Mouse (Mus musculus) spleen, embryonic (tissue): ENCODE measurements around the gene Marcksl1.

Experiments
- CTCF ChIA-PET: fragments of 350-600 bp; sonication (Branson Sonifier 250); formaldehyde crosslinking; loops from one replicate; lab custom pipeline; 2022; lab: Charles Lee

Gene Marcksl1

DNA sequence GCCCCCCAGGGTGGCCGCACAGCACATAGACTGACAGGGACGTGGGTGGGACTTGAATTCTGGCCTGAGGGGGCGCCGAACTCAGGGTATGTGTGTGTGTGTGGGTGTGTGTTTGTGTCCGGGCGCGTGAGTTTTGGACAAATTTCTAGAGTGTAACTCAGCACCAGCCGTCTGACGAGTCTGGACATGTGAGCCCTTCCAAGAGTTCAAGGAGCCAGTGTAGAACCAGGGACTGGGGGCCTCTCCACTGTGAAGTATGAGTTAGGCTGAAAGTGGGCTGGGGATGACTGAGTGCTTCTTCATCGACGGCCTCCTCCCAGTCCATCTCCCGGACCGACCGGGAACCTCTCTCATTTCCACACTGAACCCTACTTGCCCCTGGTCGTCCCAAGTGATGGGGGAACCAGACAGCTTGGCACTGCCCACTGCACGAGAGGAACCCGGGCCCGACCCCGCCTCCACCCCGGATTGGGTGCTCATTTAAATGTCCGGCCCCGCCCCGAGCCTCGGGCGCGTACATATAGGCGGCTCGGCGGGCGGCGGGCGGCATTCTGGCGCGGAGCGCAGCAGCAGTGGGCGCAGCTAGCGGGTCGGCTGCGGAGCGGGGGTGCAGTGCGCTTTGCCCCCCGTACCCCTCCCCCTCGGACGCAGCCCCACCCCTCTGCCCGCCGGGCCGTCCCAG, at the start of gene Marcksl1:
TSS of gene Marcksl1 (plus strand) at position 496 of the 682 bp plus-strand sequence.
- CTCF ChIA-PET, result interaction anchor here (0.6 to 1.1 kb wide), 3 partner anchors 12 to 137 kb away, joined by 3 to 5 read pairs (median 4); no protein-coding TSS in a partner anchor

DNA sequence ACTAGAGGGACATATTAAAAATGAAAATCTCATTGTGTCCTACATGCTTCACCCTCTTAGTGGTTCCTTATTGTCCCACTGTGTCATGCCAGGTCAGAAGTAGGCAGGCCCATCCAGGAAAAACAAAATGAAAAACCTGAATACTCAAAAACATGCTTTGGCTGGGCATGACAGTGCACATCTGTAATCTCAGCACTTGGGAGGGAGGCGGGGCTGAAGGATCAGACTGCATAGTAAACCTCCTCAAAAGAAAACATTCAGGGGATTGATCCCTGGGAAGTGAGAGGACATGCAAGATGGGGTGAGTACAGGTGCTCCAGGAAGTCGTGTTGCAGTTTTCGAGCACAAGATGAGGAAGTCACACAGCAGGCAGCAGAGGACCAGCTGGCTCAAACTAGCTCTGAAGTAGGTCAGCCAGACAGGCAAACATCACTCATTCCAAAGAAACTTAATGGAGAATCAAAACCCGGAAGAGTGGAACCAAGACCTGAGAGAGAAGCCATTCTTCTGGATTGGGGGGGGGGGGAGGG, 49.0 kb upstream of the Marcksl1 start:
- CTCF ChIA-PET, result no interaction called here

DNA sequence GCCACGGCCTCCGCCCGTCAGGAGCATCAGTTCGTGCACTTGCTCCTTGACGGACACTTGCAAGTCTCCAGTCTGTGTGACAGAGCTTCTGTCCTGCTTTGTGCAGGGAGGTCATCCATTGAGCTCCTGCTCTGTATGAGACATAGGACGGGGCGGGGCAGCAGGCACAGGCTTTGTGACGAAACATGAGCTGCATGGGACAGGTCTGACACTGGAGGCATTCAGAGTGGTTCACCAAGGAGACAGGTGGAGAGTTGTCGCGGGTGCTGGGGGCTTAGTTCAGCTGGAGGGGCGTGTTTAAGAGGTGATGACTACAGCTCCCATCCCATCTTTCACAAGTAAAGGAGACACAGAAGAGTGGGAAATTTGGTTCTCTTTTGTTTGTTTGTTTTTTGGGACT, 37.3 kb upstream of the Marcksl1 start:
- CTCF ChIA-PET, result no interaction called here

DNA sequence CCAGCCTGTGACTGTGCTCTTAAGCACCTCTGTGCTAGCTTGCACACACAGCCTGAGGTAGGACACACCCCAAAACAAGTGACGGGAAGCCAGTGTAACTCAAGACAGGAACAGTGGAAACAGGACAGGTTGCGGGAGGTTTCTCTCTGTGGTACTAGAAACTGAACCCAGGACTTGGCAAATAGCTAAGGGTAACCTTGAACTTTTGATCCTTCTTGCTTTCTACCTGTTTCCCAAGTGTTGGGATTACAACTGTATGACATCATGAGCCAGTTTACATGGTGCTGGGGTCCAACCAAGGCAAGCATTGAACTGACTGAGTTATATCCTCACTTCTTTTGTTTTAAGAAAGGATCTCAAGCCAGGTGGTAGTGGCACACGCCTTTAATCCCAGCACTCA, 33.5 kb upstream of the Marcksl1 start:
- CTCF ChIA-PET, result no interaction called here

DNA sequence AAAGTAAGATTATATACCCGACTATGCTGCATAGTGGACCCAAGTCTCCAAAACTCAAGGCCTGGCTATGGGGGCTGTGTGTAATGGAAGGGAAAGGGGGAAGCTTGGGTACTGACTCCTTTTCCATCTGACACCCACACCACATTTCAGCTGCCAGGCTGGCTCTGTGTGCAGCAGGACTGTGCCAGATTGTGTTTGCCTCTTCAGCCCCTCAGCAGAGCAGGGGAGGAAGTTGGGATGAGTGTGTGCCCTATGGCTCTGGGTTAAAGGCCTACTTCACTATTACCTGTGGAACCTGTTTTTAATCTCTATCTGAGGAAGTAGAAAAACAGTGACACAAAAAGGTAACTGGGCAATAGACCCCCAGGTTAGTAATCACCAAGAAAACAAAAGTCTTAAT, 32.3 kb upstream of the Marcksl1 start:
- CTCF ChIA-PET, result no interaction called here

DNA sequence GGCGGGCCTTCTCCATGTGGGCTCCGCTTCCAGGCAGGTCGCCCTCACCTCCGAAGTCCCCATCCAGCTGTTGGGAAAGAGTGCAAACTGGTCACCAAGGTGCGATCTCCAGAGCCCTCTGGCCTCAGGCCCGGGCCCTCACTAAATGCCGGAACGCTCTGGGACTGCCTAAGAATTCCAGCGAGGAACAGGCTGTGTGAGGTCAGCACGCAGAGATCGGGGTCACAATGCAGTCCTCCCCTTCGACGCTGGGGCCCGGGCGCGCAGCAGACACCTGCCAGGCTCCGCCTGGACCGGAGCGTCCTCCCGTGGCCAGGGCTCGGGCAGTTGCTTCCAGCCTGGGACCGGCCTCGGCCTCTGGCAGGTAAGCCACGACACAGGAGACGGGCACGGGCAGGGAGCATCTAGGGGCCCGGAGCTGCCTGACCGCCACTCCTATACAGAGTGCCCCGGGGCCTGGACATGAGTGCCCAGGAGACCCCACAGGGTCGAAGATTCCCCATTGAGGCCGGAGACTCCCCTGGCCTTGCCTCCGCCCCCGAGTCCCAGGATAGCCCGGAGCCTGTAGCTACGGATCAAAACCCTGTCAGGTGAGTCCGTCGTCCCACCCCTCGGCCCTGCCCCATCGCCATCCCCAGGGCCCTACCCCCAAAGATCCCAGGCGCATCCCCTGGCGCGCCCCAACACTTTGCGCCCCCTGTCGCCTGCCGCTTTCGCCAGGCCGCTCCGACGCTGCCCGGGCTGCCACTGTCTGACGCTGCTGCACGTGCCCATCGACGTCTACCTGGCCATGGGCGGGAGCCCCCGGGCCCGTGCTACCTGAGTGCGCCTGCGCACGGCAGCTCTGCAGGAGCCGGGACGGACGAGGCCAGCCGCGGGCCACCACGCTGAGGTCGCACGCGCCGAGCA, 22.2 kb upstream of the Marcksl1 start, which contains the start of the genes Tssk3 and Fam229a:
TSS of gene Tssk3 (minus strand) at position 51 of the 909 bp plus-strand sequence.
TSS of gene Fam229a (plus strand) at position 219 of the 909 bp plus-strand sequence.
- CTCF ChIA-PET, result interaction anchor here (0.5 kb wide), 1 partner anchor 186 kb away, joined by 10 read pairs; no protein-coding TSS in a partner anchor

DNA sequence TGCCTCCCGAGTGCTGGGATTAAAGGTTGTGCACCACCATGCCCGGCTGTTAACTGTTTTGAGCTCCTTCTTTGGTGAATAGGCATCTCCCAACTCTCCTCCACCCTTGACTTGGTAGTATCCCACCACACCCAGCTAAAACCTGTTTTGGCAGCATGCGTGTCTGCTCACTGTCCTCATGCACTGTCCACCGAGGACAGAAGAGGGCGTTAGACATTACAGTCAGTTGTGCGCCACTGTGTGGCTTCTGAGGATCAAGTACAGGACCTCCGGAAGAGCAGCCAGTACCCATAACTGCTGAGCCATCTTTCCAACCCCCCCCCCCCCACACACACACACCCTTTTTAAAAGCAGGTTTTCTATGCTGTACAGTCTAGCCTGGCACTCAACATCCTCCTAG, 18.7 kb upstream of the Marcksl1 start:
- CTCF ChIA-PET, result interaction anchor here (1.1 kb wide), 1 partner anchor 33 kb away, joined by 3 read pairs; the partner anchor contains the start of gene Bsdc1

DNA sequence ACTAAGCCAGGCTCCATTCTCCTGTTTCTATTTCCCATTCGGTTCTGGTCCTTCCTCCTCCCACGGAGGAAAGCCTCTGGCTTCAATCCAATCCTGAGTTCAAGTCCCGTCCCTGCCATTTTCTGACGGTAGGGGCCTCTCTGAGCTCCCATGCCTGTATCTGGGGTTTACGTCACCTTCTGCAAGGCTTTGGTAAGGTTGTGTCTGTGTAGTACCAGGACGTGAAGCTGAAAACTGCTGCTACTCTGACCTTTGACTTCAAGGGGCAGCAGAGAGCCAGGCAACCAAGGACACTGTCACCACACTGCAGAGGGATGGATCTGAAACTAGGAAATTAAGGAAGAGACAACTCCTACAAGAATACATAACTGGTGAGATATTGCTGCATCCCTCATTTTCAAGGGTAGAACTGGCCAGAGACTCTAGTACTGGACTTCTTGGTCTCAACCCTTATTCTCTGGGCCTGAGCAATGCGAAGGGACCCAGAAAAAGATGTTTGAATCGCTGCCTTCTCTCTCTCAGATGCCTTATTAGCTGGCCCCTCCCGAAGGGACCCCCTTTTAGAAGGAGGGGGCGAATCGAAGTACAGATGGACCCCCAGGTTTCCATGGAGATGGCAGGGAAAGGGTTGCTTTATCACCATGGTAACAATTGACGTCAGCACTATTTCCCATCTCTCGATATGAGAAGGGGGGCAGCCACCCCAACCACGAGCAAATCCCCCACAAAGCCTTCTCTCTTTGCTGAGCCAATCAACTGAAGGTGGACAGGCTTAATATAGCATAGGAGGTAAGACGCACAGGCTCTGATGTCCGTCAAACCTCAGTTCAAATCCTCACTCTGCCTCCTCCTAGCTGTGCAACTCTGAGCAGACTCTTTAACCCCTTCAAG, 17.5 kb upstream of the Marcksl1 start:
- CTCF ChIA-PET, result interaction anchor here (1.1 kb wide), 1 partner anchor 34 kb away, joined by 3 read pairs; the partner anchor contains the start of gene Bsdc1

DNA sequence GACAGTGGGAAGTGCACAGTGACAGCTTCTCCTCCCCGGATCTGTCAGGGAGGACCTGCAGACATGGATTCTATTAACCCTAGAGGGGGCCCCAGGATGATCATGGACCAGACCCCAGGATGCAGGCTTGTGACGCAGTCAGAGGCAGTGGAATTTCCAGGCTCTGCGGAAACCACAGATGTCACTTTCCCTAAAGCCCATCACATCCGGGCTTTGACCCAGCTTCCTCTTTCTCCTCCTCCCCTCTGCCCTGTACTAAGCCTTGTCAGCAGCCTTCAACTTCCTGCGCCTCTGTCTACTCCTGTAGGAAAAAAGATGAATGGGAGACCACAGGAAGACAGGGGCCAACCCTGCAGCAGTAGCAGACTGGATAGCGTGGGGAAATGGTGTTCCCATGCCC, 16.8 kb upstream of the Marcksl1 start:
- CTCF ChIA-PET, result no interaction called here

DNA sequence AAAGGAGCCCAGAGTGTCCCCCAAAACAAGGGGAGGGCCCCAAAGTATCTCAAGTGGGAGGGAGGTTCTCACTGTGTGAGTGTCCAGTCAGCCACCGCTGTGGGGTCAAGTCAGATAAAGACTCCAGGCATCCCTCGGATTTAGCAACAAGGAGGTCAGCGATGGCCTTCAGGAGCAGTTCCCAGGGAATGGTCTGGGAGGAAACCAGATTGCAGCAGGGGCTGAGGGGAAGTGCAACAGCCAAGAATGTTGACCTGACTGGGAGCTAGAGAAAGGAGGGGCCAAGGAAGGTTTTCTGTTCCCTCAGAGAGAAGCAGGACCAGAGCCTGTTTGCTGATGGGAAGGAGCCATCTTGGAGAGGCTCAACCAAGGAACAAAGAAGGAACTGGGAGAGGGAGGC, 14.4 kb upstream of the Marcksl1 start:
- CTCF ChIA-PET, result no interaction called here

DNA sequence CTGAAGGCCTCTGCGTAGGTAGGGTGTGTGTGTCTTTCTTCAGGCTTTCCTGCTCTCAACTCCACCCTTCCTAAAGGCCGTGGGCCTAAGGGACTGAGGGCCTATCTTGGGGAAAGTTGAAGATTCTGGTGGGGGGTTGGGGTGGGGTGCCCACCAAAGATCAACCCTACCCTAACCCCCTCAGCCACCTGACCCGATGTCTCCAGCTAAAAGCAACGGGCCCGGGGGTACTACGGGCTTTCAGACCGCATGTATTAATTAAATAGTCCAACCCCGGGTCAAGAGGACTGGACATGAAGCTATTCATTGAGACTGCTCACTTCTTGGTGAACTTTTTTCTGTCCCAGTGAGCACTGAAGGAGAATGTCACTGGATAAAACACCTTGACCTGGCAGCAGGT, 13.4 kb upstream of the Marcksl1 start:
- CTCF ChIA-PET, result no interaction called here

DNA sequence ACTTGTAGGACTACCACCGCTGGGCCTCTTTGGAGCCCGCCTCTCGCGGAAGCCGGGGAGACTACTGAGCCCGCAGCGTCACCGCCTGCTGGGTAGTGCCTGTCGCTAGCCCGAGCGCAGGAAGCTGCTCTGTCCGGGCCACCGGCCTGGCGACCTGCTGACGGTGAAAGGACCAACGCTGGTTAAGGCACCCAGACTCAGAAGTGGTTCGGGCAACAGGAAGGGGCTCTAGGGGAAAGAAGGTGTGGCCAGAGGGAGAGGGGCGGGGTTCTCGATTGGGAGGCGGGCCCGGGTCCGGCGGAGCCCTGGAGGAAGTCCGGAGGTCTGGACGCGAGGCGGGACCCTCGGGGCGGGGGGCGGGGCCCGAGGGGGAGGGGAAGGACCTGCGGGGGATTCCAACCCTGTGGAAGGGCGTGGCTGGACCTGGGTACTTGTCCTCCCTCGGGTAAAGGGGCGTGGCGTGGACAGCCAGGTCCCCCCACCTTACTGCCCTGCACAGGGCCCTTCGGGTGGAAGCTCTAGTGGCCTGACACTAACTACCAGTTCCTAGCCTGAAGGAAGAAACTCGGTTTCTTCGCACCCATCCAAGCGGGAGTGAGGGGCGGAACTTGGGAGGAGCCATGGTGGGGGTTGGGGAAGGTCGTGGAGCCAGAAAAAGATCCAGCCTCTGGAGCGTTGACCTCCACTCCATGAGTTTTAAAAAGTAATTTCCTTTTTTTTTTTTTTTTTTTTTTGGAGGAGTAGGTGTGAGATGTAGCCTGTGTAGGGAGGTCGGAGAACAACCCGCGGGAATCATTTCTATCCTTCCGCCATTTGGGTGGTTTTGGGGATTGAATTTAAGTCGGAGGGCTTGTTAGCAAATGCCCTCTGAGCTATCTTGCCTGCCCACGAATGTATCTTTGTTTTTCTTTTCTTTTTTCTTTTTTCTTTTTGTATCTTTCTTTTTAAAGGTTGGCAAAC, 12.5 kb upstream of the Marcksl1 start:
- CTCF ChIA-PET, result interaction anchor here (0.7 kb wide), 1 partner anchor 99 kb away, joined by 18 read pairs; no protein-coding TSS in a partner anchor

DNA sequence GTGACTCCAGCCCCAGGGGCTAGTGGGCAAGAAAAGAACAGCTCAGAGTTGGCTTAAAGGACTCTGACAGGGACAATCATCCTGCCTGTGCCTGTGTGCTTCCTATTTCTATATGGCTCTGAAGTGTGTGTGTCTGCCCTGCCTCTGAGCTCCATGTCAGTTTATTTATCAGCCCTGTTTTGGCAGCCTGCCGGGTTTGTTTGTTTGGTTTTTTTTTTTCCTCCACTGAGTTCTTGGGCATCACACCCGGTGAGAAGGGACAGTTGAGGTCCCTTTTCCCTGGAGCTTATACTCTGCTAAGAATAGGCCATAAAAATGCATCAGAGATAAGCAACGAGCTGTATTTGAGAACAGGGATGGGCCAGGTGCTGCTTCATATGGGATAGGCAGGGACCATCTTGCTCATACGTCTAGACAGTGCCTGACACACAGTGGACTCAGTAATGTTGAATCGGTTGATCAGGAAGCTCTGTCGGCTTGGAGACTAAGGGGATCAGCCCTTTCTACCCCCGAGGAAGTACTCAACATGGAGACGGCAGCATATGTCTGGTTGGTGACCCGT, 11.0 kb upstream of the Marcksl1 start:
- CTCF ChIA-PET, result interaction anchor here (0.7 kb wide), 1 partner anchor 68 kb away, joined by 4 read pairs; no protein-coding TSS in a partner anchor

DNA sequence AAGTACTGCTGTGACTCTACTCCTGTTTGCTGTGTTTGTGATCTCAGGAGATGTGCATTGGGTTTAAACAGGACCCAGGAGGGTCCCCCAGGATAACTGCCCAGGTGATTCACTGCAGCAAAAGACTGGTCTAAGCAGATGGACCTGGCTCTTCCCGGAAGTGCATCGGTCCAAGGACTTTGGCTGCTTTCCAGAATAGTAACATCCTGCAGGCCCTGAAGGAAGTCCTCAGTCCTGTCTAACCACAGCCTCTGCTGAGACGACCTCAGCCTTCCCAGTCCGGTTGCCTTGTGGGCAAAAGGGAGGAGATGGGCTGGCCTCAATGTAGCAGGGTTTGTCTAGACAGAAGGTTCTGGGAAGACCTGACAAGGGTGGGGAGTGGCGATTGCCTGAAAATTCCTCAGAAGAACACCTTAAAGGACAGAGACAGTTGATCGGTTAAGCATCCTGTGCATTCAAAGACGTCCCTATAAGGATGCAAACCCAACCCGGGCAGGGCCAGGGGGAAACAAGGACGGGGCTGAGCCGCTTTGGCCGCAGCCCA, 10.4 kb upstream of the Marcksl1 start:
- CTCF ChIA-PET, result interaction anchor here (0.7 kb wide), 2 partner anchors 63 to 68 kb away, joined by 4 read pairs; no protein-coding TSS in a partner anchor

DNA sequence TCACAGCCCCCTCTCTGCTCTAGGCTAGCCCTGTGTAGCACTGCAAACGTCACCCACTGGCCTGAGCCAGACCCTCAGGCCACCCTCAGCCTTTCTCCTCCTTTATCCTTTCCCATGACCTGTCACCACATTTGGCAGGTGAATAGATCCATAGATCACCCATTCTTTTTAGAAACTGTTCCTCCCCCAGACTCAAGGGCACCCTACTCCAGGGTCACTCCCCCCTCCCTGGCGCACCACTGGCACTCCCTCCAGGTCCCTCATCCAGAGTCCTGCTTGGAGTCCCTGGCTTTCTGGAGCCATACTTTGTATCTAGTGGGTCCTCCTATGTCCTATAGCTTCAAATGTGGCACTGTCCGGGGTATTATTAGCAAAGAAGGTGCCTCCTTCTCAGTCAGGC, 7.9 kb upstream of the Marcksl1 start:
- CTCF ChIA-PET, result no interaction called here

DNA sequence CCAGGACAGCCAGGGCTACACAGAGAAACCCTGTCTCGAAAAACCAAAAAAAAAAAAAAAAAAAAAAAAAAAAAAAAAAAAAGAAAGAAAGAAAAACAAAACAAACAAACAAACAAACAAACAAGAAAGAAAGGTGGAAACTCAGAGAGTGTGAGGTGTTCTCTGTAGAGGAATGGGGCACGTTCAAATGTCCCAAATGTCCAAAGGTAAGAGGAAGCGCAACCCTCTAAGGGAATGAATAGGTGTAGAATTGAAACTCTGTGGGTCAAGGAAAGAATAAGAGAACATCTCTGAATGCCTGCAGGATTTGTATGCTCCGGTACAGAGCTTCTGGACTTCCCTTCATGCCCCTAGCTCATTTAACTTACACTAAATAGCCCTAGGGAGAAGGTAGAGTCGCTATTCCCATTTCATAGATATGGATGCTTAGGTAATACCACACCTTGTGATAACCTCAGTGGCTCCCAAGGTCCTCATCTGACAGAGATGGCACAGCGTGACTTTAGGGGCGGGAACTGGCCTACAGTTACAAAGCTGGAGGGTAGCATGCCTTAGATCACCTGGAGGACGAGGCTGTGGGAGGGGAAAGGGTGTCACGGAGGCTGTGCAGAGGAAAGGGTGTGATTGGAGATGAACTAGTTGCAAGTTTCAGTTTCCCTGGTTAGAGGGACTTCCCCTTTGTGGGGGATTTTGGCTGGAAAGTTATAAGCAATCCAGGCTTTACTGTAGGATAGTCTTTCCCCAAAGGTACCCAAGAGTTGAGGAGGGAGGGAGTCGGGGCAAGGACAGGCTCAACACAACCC, 5.7 kb upstream of the Marcksl1 start:
- CTCF ChIA-PET, result interaction anchor here (0.7 kb wide), 2 partner anchors 14 to 501 kb away, joined by 3 to 4 read pairs; no protein-coding TSS in a partner anchor

DNA sequence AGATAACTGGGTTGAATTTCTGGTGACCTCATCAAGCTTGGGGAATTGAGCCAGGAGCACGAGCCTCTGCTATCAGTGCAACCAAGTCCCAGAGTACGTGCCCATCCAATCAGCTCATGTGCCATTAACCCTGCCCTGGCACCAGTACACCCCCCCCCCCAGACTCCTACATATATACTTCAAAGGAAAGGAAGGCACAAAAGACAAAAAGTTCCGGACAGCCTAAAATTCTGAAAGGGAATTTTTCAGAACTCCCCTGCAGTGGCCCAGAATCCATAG, 5.2 kb upstream of the Marcksl1 start:
- CTCF ChIA-PET, result interaction anchor here (0.7 to 0.8 kb wide), 3 partner anchors 15 to 502 kb away, joined by 3 to 13 read pairs (median 4); no protein-coding TSS in a partner anchor
